Mouse (Mus musculus) kidney, embryonic 15.5 days (tissue): ENCODE results near the gene Tut1. TPM values are rescaled to one million over a fixed set of nuclear protein-coding genes. Genes with fewer than 3 reads are reported as not detected.

Source experiments
- ATAC-seq: fragments of 200-750 bp; cut with Nextera tagmentation; replicated peaks from 2 replicates; pipeline ENCODE4 v1.8.0; 2017; ENCODE audit warnings: moderate TSS enrichment; ENCODE audit not compliant: low FRiP score
- H3K27ac ChIP-seq: fragments of 300-500 bp; sonication (generic); 2 replicates; pipeline ENCODE4 v1.5.1; 2015; ENCODE audit warnings: mild to moderate bottlenecking, inconsistent platforms
- H3K27me3 ChIP-seq: fragments of 300-500 bp; sonication (generic); 2 replicates; pipeline ENCODE4 v1.6.1; 2015; ENCODE audit warnings: inconsistent platforms
- H3K36me3 ChIP-seq: fragments of 300-500 bp; sonication (generic); 2 replicates; pipeline ENCODE4 v1.6.1; 2015; ENCODE audit warnings: inconsistent platforms
- H3K4me1 ChIP-seq: fragments of 300-500 bp; sonication (generic); 2 replicates; pipeline ENCODE4 v1.6.1; 2015; ENCODE audit warnings: inconsistent platforms
- H3K4me2 ChIP-seq: fragments of 300-500 bp; sonication (generic); 2 replicates; pipeline ENCODE4 v1.6.1; 2015; ENCODE audit warnings: moderate library complexity, mild to moderate bottlenecking, inconsistent platforms
- H3K4me3 ChIP-seq: fragments of 300-500 bp; sonication (generic); replicated peaks from 2 replicates; pipeline ENCODE4 v1.5.1; 2015; ENCODE audit warnings: mild to moderate bottlenecking, inconsistent platforms
- H3K9ac ChIP-seq: fragments of 300-500 bp; sonication (generic); 2 replicates; pipeline ENCODE4 v1.6.1; 2015; ENCODE audit warnings: mild to moderate bottlenecking, inconsistent platforms
- H3K9me3 ChIP-seq: fragments of 300-500 bp; sonication (generic); replicated peaks from 2 replicates; pipeline ENCODE4 v1.6.1; 2016; ENCODE audit warnings: inconsistent platforms
- WGBS: fragments of 180-500 bp; shearing (Covaris S2); methylation state at CpG from one replicate; pipeline ENCODE4 v1.1.7; 2015; ENCODE audit warnings: mixed read lengths; 5-methylcytosine and 5-hydroxymethylcytosine counted together
- polyA plus RNA-seq: library from polyadenylated mRNA; unstranded; fragments of >200 nt; fragmentation: Nextera tagmentation; extraction: Ambion mirVana; gene quantifications from 2 replicates; pipeline ENCODE4 v1.2.1, GENCODE M21; 2015

The Tut1 gene
- polyA plus RNA-seq, 1 experiment from 2014 or later: 33.5 TPM

- Histone ChIP-seq H3K27me3 (no peaks in the 10 kb centered on the region), H3K4me3 (peak overlapping the region; percentile 81), H3K36me3 (peaks cover 52% of the 10 kb centered on the region), H3K9me3 (no peaks in the 10 kb centered on the region), H3K9ac (peak overlapping the region; percentile 78), H3K27ac (peak overlapping the region; percentile 90), H3K4me2 (peak overlapping the region; percentile 78), H3K4me1 (peaks cover 26% of the 10 kb centered on the region)
- peak; percentile 26; the same call in 1 of the 2 replicates for ATAC-seq
- 24% methylated on average over 16 of the region's 16 CpGs for WGBS
Observed at GRCm38 (mm10) chr19:8928689-8929223, 24.9 kb upstream of the Tut1 start.

- Histone ChIP-seq H3K4me1 (peaks cover 26% of the 10 kb centered on the region), H3K27me3 (no peaks in the 10 kb centered on the region), H3K27ac (peak within 1 kb of the TSS; percentile 90), H3K9me3 (no peaks in the 10 kb centered on the region), H3K36me3 (peaks cover 56% of the 10 kb centered on the region), H3K4me2 (peak within 1 kb of the TSS; percentile 78), H3K4me3 (peak within 1 kb of the TSS; percentile 81), H3K9ac (peak within 1 kb of the TSS; percentile 78)
- peak; percentile 87 for ATAC-seq
- under 1% methylated on average over 66 of the region's 74 CpGs for WGBS
Observed at GRCm38 (mm10) chr19:8929224-8930088, 24.2 kb upstream of the Tut1 start, which contains the start of the genes Rom1 and Eml3. Gene Rom1 (minus strand): TSS chr19:8929356. Gene Eml3 (plus strand): TSS chr19:8929552.

- Histone ChIP-seq H3K4me3 (peak overlapping the region; percentile 81), H3K36me3 (peaks cover 63% of the 10 kb centered on the region), H3K9me3 (no peaks in the 10 kb centered on the region), H3K4me2 (peak overlapping the region; percentile 78), H3K27me3 (no peaks in the 10 kb centered on the region), H3K9ac (peak overlapping the region; percentile 78), H3K27ac (peak overlapping the region; percentile 90; the same call in 1 of the 2 replicates), H3K4me1 (peaks cover 26% of the 10 kb centered on the region)
- ATAC-seq: no peak
- whole genome bisulfite sequencing: 6% methylated on average over 11 of the region's 11 CpGs
Observed at GRCm38 (mm10) chr19:8930117-8930516, 23.5 kb upstream of the Tut1 start.

- H3K4me2 ChIP-seq: peak overlapping the region; percentile 78
- ATAC-seq: no peak
- peaks cover 63% of the 10 kb centered on the region for H3K36me3 ChIP-seq
- H3K4me3 ChIP-seq: peak overlapping the region; percentile 81
- 77% methylated on average over 7 of the region's 7 CpGs for WGBS
- H3K9ac ChIP-seq: peak overlapping the region; percentile 78
- no peaks in the 10 kb centered on the region for H3K27me3 ChIP-seq
- no peaks in the 10 kb centered on the region for H3K9me3 ChIP-seq
- H3K27ac ChIP-seq: no peak overlapping the region
- H3K4me1 ChIP-seq: peaks cover 26% of the 10 kb centered on the region
Observed at GRCm38 (mm10) chr19:8930771-8931170, 22.9 kb upstream of the Tut1 start.

GRCm38 (mm10) chr19:8936736-8937135 is 16.9 kb upstream of the Tut1 start:
- Histone ChIP-seq H3K9ac (no peak overlapping the region), H3K9me3 (no peaks in the 10 kb centered on the region), H3K4me1 (peaks cover 16% of the 10 kb centered on the region), H3K27ac (no peak overlapping the region), H3K36me3 (peaks cover 72% of the 10 kb centered on the region), H3K4me2 (no peak overlapping the region), H3K27me3 (no peaks in the 10 kb centered on the region), H3K4me3 (no peak overlapping the region)
- ATAC-seq: no peak
- WGBS: 90% methylated on average over 2 of the region's 2 CpGs

GRCm38 (mm10) chr19:8940526-8941133 is 13.0 kb upstream of the Tut1 start:
- H3K27me3 ChIP-seq: no peaks in the 10 kb centered on the region
- H3K4me1 ChIP-seq: peaks cover 44% of the 10 kb centered on the region
- H3K9me3 ChIP-seq: no peaks in the 10 kb centered on the region
- ATAC-seq: no peak
- peak overlapping the region; percentile 99 for H3K27ac ChIP-seq
- WGBS: 75% methylated on average over 15 of the region's 15 CpGs
- H3K4me3 ChIP-seq: peak overlapping the region; percentile 63
- H3K36me3 ChIP-seq: peaks cover 63% of the 10 kb centered on the region
- peak overlapping the region; percentile 96 for H3K9ac ChIP-seq
- peak overlapping the region; percentile 72 for H3K4me2 ChIP-seq

- Histone ChIP-seq H3K4me3 (peak overlapping the region; percentile 63), H3K9ac (peak overlapping the region; percentile 96), H3K36me3 (peaks cover 63% of the 10 kb centered on the region), H3K9me3 (no peaks in the 10 kb centered on the region), H3K27me3 (no peaks in the 10 kb centered on the region), H3K27ac (peak overlapping the region; percentile 99), H3K4me1 (peaks cover 45% of the 10 kb centered on the region), H3K4me2 (peak overlapping the region; percentile 72)
- peak; percentile 22 for ATAC-seq
- 25% methylated on average over 10 of the region's 10 CpGs for WGBS
Observed at GRCm38 (mm10) chr19:8941136-8941514, 12.5 kb upstream of the Tut1 start.

GRCm38 (mm10) chr19:8941515-8942217 is 12.0 kb upstream of the Tut1 start, which contains the start of gene Mta2:
Gene Mta2 (plus strand): TSS chr19:8941875.
- Histone ChIP-seq H3K9ac (peak within 1 kb of the TSS; percentile 96), H3K27ac (peak within 1 kb of the TSS; percentile 99), H3K4me2 (peak within 1 kb of the TSS; percentile 72), H3K4me1 (peaks cover 45% of the 10 kb centered on the region), H3K9me3 (no peaks in the 10 kb centered on the region), H3K36me3 (peaks cover 63% of the 10 kb centered on the region), H3K27me3 (no peaks in the 10 kb centered on the region), H3K4me3 (peak within 1 kb of the TSS; percentile 63)
- peak; percentile 94 for ATAC-seq
- WGBS: under 1% methylated on average over 64 of the region's 64 CpGs

- Histone ChIP-seq H3K4me1 (peaks cover 45% of the 10 kb centered on the region), H3K9me3 (no peaks in the 10 kb centered on the region), H3K4me3 (peak overlapping the region; percentile 63), H3K27ac (peak overlapping the region; percentile 99), H3K4me2 (peak overlapping the region; percentile 72), H3K36me3 (peaks cover 63% of the 10 kb centered on the region), H3K9ac (peak overlapping the region; percentile 96), H3K27me3 (no peaks in the 10 kb centered on the region)
- ATAC-seq: peak; percentile 73
- 0% methylated on average over 46 of the region's 46 CpGs for WGBS
Observed at GRCm38 (mm10) chr19:8942276-8942964, 11.2 kb upstream of the Tut1 start.

GRCm38 (mm10) chr19:8943047-8943446 is 10.6 kb upstream of the Tut1 start:
- Histone ChIP-seq H3K36me3 (peaks cover 64% of the 10 kb centered on the region), H3K27ac (peak overlapping the region; percentile 99), H3K27me3 (no peaks in the 10 kb centered on the region), H3K4me3 (peak overlapping the region; percentile 63), H3K9me3 (no peaks in the 10 kb centered on the region), H3K4me1 (peaks cover 45% of the 10 kb centered on the region), H3K4me2 (peak overlapping the region; percentile 72), H3K9ac (peak overlapping the region; percentile 96)
- ATAC-seq: no peak
- 55% methylated on average over 2 of the region's 2 CpGs for WGBS

- ATAC-seq: no peak
- Histone ChIP-seq H3K4me3 (peak overlapping the region; percentile 63), H3K9ac (peak overlapping the region; percentile 41; the same call in 1 of the 2 replicates), H3K4me1 (peaks cover 45% of the 10 kb centered on the region), H3K27me3 (no peaks in the 10 kb centered on the region), H3K36me3 (peaks cover 64% of the 10 kb centered on the region), H3K4me2 (peak overlapping the region; percentile 72), H3K27ac (peak overlapping the region; percentile 73), H3K9me3 (no peaks in the 10 kb centered on the region)
- 52% methylated on average over 5 of the region's 5 CpGs for WGBS
Observed at GRCm38 (mm10) chr19:8944062-8944461, 9.6 kb upstream of the Tut1 start.
